Mouse (Mus musculus) MEL (cell line): ENCODE data around the gene Ryk. TPM values are rescaled to one million over a fixed set of nuclear protein-coding genes. Genes with fewer than 3 reads are reported as not detected.

Experiments used
- DNase-seq: peaks from one replicate; pipeline ENCODE4 v3.0.0; 2011; ENCODE audit warnings: low read depth, low spot score
- H3K27ac ChIP-seq: 2 replicates; pipeline ENCODE4 v1.5.1; 2012; ENCODE audit warnings: low read depth, mild to moderate bottlenecking, control low read depth, low read length, moderate library complexity; ENCODE audit not compliant: control insufficient read depth
- H3K27me3 ChIP-seq, 2 experiments: fragments of 150-350 bp in 1 of 2; sonication (generic) in 1 of 2; 2 replicates each; pipeline ENCODE4 v1.6.1; 2012; ENCODE audit warnings: low read length in 2 of 2, mild to moderate bottlenecking in 2 of 2, improper control_type of control experiment in 1 of 2, moderate library complexity in 1 of 2; ENCODE audit not compliant: insufficient read depth in 2 of 2, control insufficient read depth in 1 of 2
- H3K36me3 ChIP-seq, 2 experiments: 2 replicates each; pipeline ENCODE4 v1.6.1; 2012 to 2014; ENCODE audit warnings: low read length in 2 of 2, improper control_type of control experiment in 1 of 2, inconsistent platforms in 1 of 2, mild to moderate bottlenecking in 1 of 2; ENCODE audit not compliant: insufficient read depth in 2 of 2, control insufficient read depth in 1 of 2
- H3K4me1 ChIP-seq, 2 experiments: fragments of 150-350 bp in 1 of 2; sonication (generic) in 1 of 2; 2 replicates each; pipeline ENCODE4 v1.6.1; 2012; ENCODE audit warnings: low read length in 2 of 2, improper control_type of control experiment in 1 of 2, mild to moderate bottlenecking in 1 of 2; ENCODE audit not compliant: insufficient read depth in 2 of 2, control insufficient read depth in 1 of 2
- H3K4me3 ChIP-seq, 2 experiments: fragments of 150-350 bp in 1 of 2; sonication (generic) in 1 of 2; 2 replicates each; pipeline ENCODE4 v1.5.1; 2012; ENCODE audit warnings: low read depth in 2 of 2, low read length in 2 of 2, mild to moderate bottlenecking in 2 of 2, moderate library complexity in 2 of 2, control low read depth in 1 of 2, improper control_type of control experiment in 1 of 2; ENCODE audit not compliant: control insufficient read depth in 1 of 2, insufficient read depth in 1 of 2
- H3K79me2 ChIP-seq: 2 replicates; pipeline ENCODE4 v1.6.1; 2012; ENCODE audit warnings: mild to moderate bottlenecking, low read length, moderate library complexity; ENCODE audit not compliant: control insufficient read depth, poor library complexity, insufficient read depth
- H3K9ac ChIP-seq: 2 replicates; pipeline ENCODE4 v1.6.1; 2012; ENCODE audit warnings: low read depth, mild to moderate bottlenecking, control low read depth, low read length, moderate library complexity; ENCODE audit not compliant: control insufficient read depth, poor library complexity, severe bottlenecking
- H3K9me3 ChIP-seq: fragments of 150-350 bp; sonication (generic); replicated peaks from 2 replicates; pipeline ENCODE4 v1.6.1; 2012; ENCODE audit warnings: mild to moderate bottlenecking, low read length, improper control_type of control experiment, moderate library complexity; ENCODE audit not compliant: insufficient read depth
- BHLHE40 ChIP-seq: IDR thresholded peaks from 2 replicates; pipeline ENCODE4 v1.6.1; 2012; ENCODE audit warnings: low read depth, mild to moderate bottlenecking, inconsistent platforms, low read length, improper control_type of control experiment, borderline replicate concordance
- CHD1 ChIP-seq: IDR thresholded peaks from 2 replicates; pipeline ENCODE4 v1.6.1; 2012; ENCODE audit warnings: low read depth, mild to moderate bottlenecking, inconsistent platforms, low read length, improper control_type of control experiment
- CHD2 ChIP-seq: IDR thresholded peaks from 2 replicates; pipeline ENCODE4 v1.6.1; 2011; ENCODE audit warnings: low read length, improper control_type of control experiment
- CTCF ChIP-seq, 3 experiments: IDR thresholded peaks in 2 of 3; conservative IDR thresholded peaks in 1 of 3; 2 replicates each; pipeline ENCODE4 v1.5.1; 2011 to 2012; ENCODE audit warnings: low read length in 3 of 3, low read depth in 2 of 3, mild to moderate bottlenecking in 2 of 3, improper control_type of control experiment in 1 of 3, inconsistent platforms in 1 of 3, mixed read lengths in 1 of 3, moderate library complexity in 1 of 3; ENCODE audit not compliant: control insufficient read depth in 1 of 3, insufficient read depth in 1 of 3, poor library complexity in 1 of 3, severe bottlenecking in 1 of 3
- E2F4 ChIP-seq: IDR thresholded peaks from 2 replicates; pipeline ENCODE4 v1.6.1; 2011; ENCODE audit warnings: low read depth, low read length, improper control_type of control experiment, borderline replicate concordance
- EP300 ChIP-seq, 2 experiments: IDR thresholded peaks; 2 replicates each; pipeline ENCODE4 v1.6.1; 2011; ENCODE audit warnings: improper control_type of control experiment in 2 of 2, low read length in 2 of 2, low read depth in 1 of 2, mild to moderate bottlenecking in 1 of 2
- GABPA ChIP-seq: IDR thresholded peaks from 2 replicates; pipeline ENCODE4 v1.6.1; 2012; ENCODE audit warnings: low read depth, mild to moderate bottlenecking, inconsistent platforms, low read length, improper control_type of control experiment, moderate library complexity
- JUND ChIP-seq: IDR thresholded peaks from 2 replicates; pipeline ENCODE4 v1.6.1; 2011; ENCODE audit warnings: low read depth, mild to moderate bottlenecking, improper control_type of control experiment, low read length
- MAFK ChIP-seq: IDR thresholded peaks from 2 replicates; pipeline ENCODE4 v1.6.1; 2011; ENCODE audit warnings: low read depth, mild to moderate bottlenecking, low read length, improper control_type of control experiment, borderline replicate concordance
- MAX ChIP-seq: IDR thresholded peaks from 2 replicates; pipeline ENCODE4 v1.6.1; 2011; ENCODE audit warnings: low read length, improper control_type of control experiment
- MXI1 ChIP-seq: IDR thresholded peaks from 2 replicates; pipeline ENCODE4 v1.6.1; 2011; ENCODE audit warnings: mild to moderate bottlenecking, low read depth, low read length, improper control_type of control experiment
- MYB ChIP-seq: IDR thresholded peaks from 2 replicates; pipeline ENCODE4 v1.6.1; 2011; ENCODE audit warnings: mild to moderate bottlenecking, low read depth, low read length, improper control_type of control experiment
- NELFE ChIP-seq: IDR thresholded peaks from 2 replicates; pipeline ENCODE4 v1.6.1; 2011; ENCODE audit warnings: low read depth, low read length, improper control_type of control experiment
- POLR2A ChIP-seq, 2 experiments: IDR thresholded peaks; 2 replicates each; pipeline ENCODE4 v1.6.1; 2011 to 2012; ENCODE audit warnings: low read length in 2 of 2, mild to moderate bottlenecking in 2 of 2, control low read depth in 1 of 2, improper control_type of control experiment in 1 of 2, low read depth in 1 of 2, moderate library complexity in 1 of 2; ENCODE audit not compliant: control insufficient read depth in 1 of 2, insufficient read depth in 1 of 2, poor library complexity in 1 of 2
- POLR2AphosphoS2 ChIP-seq: IDR thresholded peaks from 2 replicates; pipeline ENCODE4 v1.6.1; 2011; ENCODE audit warnings: low read length, improper control_type of control experiment
- POLR2AphosphoS5 ChIP-seq: IDR thresholded peaks from 2 replicates; pipeline ENCODE4 v1.6.1; 2012; ENCODE audit warnings: low read depth, borderline replicate concordance, mild to moderate bottlenecking, inconsistent platforms, low read length, moderate library complexity, mixed read lengths
- TAL1 ChIP-seq: IDR thresholded peaks from 2 replicates; pipeline ENCODE4 v1.6.1; 2012; ENCODE audit warnings: mild to moderate bottlenecking, inconsistent platforms, low read length, moderate library complexity, mixed read lengths
- TBP ChIP-seq: IDR thresholded peaks from 2 replicates; pipeline ENCODE4 v1.8.0; 2011; ENCODE audit warnings: low read depth, low read length, improper control_type of control experiment
- TCF12 ChIP-seq: IDR thresholded peaks from 2 replicates; pipeline ENCODE4 v1.6.1; 2014; ENCODE audit warnings: low read depth, mild to moderate bottlenecking, inconsistent platforms, low read length, improper control_type of control experiment, moderate library complexity
- UBTF ChIP-seq: IDR thresholded peaks from 2 replicates; pipeline ENCODE4 v1.6.1; 2012; ENCODE audit warnings: low read depth, mild to moderate bottlenecking, inconsistent platforms, low read length, improper control_type of control experiment, moderate library complexity, borderline replicate concordance; ENCODE audit not compliant: insufficient read depth
- USF1 ChIP-seq: IDR thresholded peaks from 2 replicates; pipeline ENCODE4 v1.6.1; 2014; ENCODE audit warnings: low read depth, mild to moderate bottlenecking, inconsistent platforms, low read length, improper control_type of control experiment, moderate library complexity
- USF2 ChIP-seq, 2 experiments: IDR thresholded peaks; 2 replicates each; pipeline ENCODE4 v1.6.1; 2011 to 2012; ENCODE audit warnings: improper control_type of control experiment in 2 of 2, low read length in 2 of 2, borderline replicate concordance in 1 of 2, inconsistent platforms in 1 of 2, low read depth in 1 of 2, mild to moderate bottlenecking in 1 of 2; ENCODE audit not compliant: insufficient read depth in 1 of 2
- ZKSCAN1 ChIP-seq: IDR thresholded peaks from 2 replicates; pipeline ENCODE4 v1.6.1; 2012; ENCODE audit warnings: low read depth, mild to moderate bottlenecking, inconsistent platforms, low read length, improper control_type of control experiment, moderate library complexity
- polyA plus RNA-seq, 2 experiments: library from polyadenylated mRNA; stranded (reverse) in 1 of 2; unstranded in 1 of 2; fragments of >175 nt in 1 of 2; fragments of >200 nt in 1 of 2; gene quantifications; 2 replicates each; pipeline versions ENCODE4 v1.2.1 to v1.2.4; 2012; ENCODE audit warnings: low replicate concordance in 2 of 2, low read depth in 1 of 2; ENCODE audit not compliant: insufficient read length in 2 of 2, insufficient read depth in 1 of 2, missing spikeins in 1 of 2
- total RNA-seq: library from RNA; depleted of rRNA; stranded (reverse); fragments of 300-350 nt; gene quantifications from 2 replicates; pipeline ENCODE4 v1.2.3, GENCODE M21; 2012

Ryk gene
- total and polyA plus RNA-seq, 3 experiments = 46.0 to 47.3 (median 46.4) TPM

- Histone ChIP-seq H3K9ac (no peak overlapping the region), H3K4me3 (no peak overlapping the region), H3K9me3 (no peaks in the 10 kb centered on the region), H3K27me3 (no peaks in the 10 kb centered on the region), H3K36me3 (peaks cover 0 to 6% of the 10 kb centered on the region in 2 experiments; a peak in 2 of 4 replicates), H3K79me2 (no peaks in the 10 kb centered on the region), H3K4me1 (peaks cover 3% of the 10 kb centered on the region in 2 experiments; a peak in 2 of 4 replicates), H3K27ac (no peak overlapping the region)
- TF ChIP-seq TCF12 (0 out of 2 replicates have a peak, but pooled peaks have one; percentile 40), MXI1 (no peak)
- peak; percentile 15 for DNase-seq
These were observed 65.2 kb downstream of the Ryk start for GRCm38 (mm10) chr9:102899916-102900315.

GRCm38 (mm10) chr9:102902308-102902707 is 67.6 kb downstream of the Ryk start:
- H3K36me3 ChIP-seq = peaks cover 0 to 8% of the 10 kb centered on the region in 2 experiments; a peak in 2 of 4 replicates
- H3K27ac ChIP-seq = no peak overlapping the region
- peaks cover 3% of the 10 kb centered on the region in 2 experiments; a peak in 2 of 4 replicates for H3K4me1 ChIP-seq
- no peaks in the 10 kb centered on the region for H3K79me2 ChIP-seq
- no peaks in the 10 kb centered on the region for H3K9me3 ChIP-seq
- no peak overlapping the region for H3K4me3 ChIP-seq
- DNase-seq = no peak
- no peaks in the 10 kb centered on the region for H3K27me3 ChIP-seq
- no peak for TF ChIP-seq GABPA
- no peak for TF ChIP-seq NELFE
- TF ChIP-seq JUND = no peak
- H3K9ac ChIP-seq = no peak overlapping the region

- Histone ChIP-seq H3K27me3 (no peaks in the 10 kb centered on the region), H3K36me3 (peaks cover 0 to 9% of the 10 kb centered on the region in 2 experiments; a peak in 2 of 4 replicates)
These were observed 70.2 kb downstream of the Ryk start for GRCm38 (mm10) chr9:102904952-102905351.

More at GRCm38 (mm10) chr9:102904952-102905351, 70.2 kb downstream of the Ryk start:
- TF ChIP-seq POLR2AphosphoS5 = no peak
- TF ChIP-seq MAFK = no peak
- TF ChIP-seq E2F4 = no peak
- no peak for TF ChIP-seq USF2 (IDR thresholded peaks at IDR 0.05; ENCODE audit: borderline replicate concordance in 1 of 2, insufficient read depth in 1 of 2, low read depth in 1 of 2, low read length in 2 of 2)
- no peak for TF ChIP-seq MAX
- TF ChIP-seq CTCF (IDR thresholded peaks at IDR 0.05 in 2 of 3, conservative IDR thresholded peaks at IDR 0.05 in 1 of 3; ENCODE audit: control insufficient read depth in 1 of 3, insufficient read depth in 1 of 3, low read depth in 2 of 3, low read length in 3 of 3, poor library complexity in 1 of 3, severe bottlenecking in 1 of 3) = no peak
- no peak for TF ChIP-seq BHLHE40
- no peak for TF ChIP-seq TBP
- TF ChIP-seq CHD1 = no peak
- no peak for TF ChIP-seq POLR2AphosphoS2
- no peak for TF ChIP-seq POLR2A (IDR thresholded peaks at IDR 0.05; ENCODE audit: control insufficient read depth in 1 of 2, insufficient read depth in 1 of 2, low read depth in 1 of 2, low read length in 2 of 2, poor library complexity in 1 of 2)
- TF ChIP-seq CHD2 = no peak
- TF ChIP-seq MYB = no peak
- TF ChIP-seq TAL1 = no peak
- TF ChIP-seq EP300 (IDR thresholded peaks at IDR 0.05; ENCODE audit: low read depth in 1 of 2, low read length in 2 of 2) = no peak
- no peak for TF ChIP-seq ZKSCAN1
- no peak for TF ChIP-seq MXI1
- TF ChIP-seq TCF12 = no peak
- no peak for TF ChIP-seq UBTF
- no peak for TF ChIP-seq USF1
- no peak for DNase-seq
- H3K27ac ChIP-seq = no peak overlapping the region
- H3K9me3 ChIP-seq = no peaks in the 10 kb centered on the region
- no peak overlapping the region for H3K9ac ChIP-seq
- no peaks in the 10 kb centered on the region for H3K79me2 ChIP-seq
- no peak overlapping the region for H3K4me3 ChIP-seq
- peaks cover 1 to 3% of the 10 kb centered on the region in 2 experiments; a peak in 2 of 4 replicates for H3K4me1 ChIP-seq
